Comparison of ENCODE assay signal across 8 mouse cellular contexts in genomic region chr2:52424248-52424728, GRCm38 (mm10). TPM values are rescaled to one million over a fixed set of nuclear protein-coding genes. Genes with fewer than 3 reads are reported as not detected.
DNase-seq lines count a peak whose midpoint lies in the region; ATAC-seq lines count a peak whose summit lies in the region.

No protein-coding gene starts in this region.

- peaks cover 40% of the 10 kb centered on the region for H3K4me1 ChIP-seq in heart, embryonic 16.5 days (ENCODE audit: control insufficient read depth, insufficient read depth, low read length)
- H3K4me1 ChIP-seq in limb, embryonic 13.5 days: peaks cover 35% of the 10 kb centered on the region
- peaks cover 23% of the 10 kb centered on the region for H3K4me1 ChIP-seq in midbrain, embryonic 12.5 days
- H3K4me1 ChIP-seq in stomach, embryonic 16.5 days (ENCODE audit: control insufficient read depth, insufficient read depth, low read length): peaks cover 12% of the 10 kb centered on the region

- no peaks in the 10 kb centered on the region for H3K27me3 ChIP-seq in heart, embryonic 16.5 days (ENCODE audit: control insufficient read depth, insufficient read depth, low read length)
- no peaks in the 10 kb centered on the region for H3K27me3 ChIP-seq in limb, embryonic 13.5 days
- H3K27me3 ChIP-seq in midbrain, embryonic 12.5 days: no peaks in the 10 kb centered on the region
- no peaks in the 10 kb centered on the region for H3K27me3 ChIP-seq in stomach, embryonic 16.5 days (ENCODE audit: control insufficient read depth, insufficient read depth, low read length)

- no peaks in the 10 kb centered on the region for H3K9me3 ChIP-seq in heart, embryonic 16.5 days (replicated peaks; ENCODE audit: control insufficient read depth, low read length)
- H3K9me3 ChIP-seq in limb, embryonic 13.5 days: no peaks in the 10 kb centered on the region
- no peaks in the 10 kb centered on the region for H3K9me3 ChIP-seq in midbrain, embryonic 12.5 days
- no peaks in the 10 kb centered on the region for H3K9me3 ChIP-seq in stomach, embryonic 16.5 days (replicated peaks; ENCODE audit: control insufficient read depth, low read length)

- peak; percentile 77 for ATAC-seq in cerebellum, adult (ENCODE audit: insufficient number of reproducible peaks, low FRiP score, low TSS enrichment)
- ATAC-seq in heart, embryonic 16.5 days (replicated peaks; ENCODE audit: extremely low read depth, insufficient read depth, low FRiP score): peak; percentile 61
- peak; percentile 45 for ATAC-seq in limb, embryonic 13.5 days (ENCODE audit: low FRiP score, low read depth)
- ATAC-seq in midbrain, embryonic 12.5 days (ENCODE audit: low FRiP score, low read depth): peak; percentile 92
- peak; percentile 74 for ATAC-seq in stomach, embryonic 16.5 days (ENCODE audit: insufficient read depth, low FRiP score)

- H3K27ac ChIP-seq in heart, embryonic 16.5 days (ENCODE audit: low read length): peak overlapping the region; percentile 92
- peak overlapping the region; percentile 88 for H3K27ac ChIP-seq in limb, embryonic 13.5 days
- peak overlapping the region; percentile 88 for H3K27ac ChIP-seq in midbrain, embryonic 12.5 days (replicated peaks)
- peak overlapping the region; percentile 85 for H3K27ac ChIP-seq in stomach, embryonic 16.5 days (ENCODE audit: low read length)

- H3K36me3 ChIP-seq in heart, embryonic 16.5 days (ENCODE audit: control insufficient read depth, insufficient read depth): no peaks in the 10 kb centered on the region
- H3K36me3 ChIP-seq in limb, embryonic 13.5 days: no peaks in the 10 kb centered on the region
- H3K36me3 ChIP-seq in midbrain, embryonic 12.5 days: no peaks in the 10 kb centered on the region
- H3K36me3 ChIP-seq in stomach, embryonic 16.5 days (ENCODE audit: control insufficient read depth, insufficient read depth, low read length): no peaks in the 10 kb centered on the region

- no peak for DNase-seq in cerebellum, adult 11-12 months
- peak; percentile 64 for DNase-seq in CD4-positive helper T cell, adult 2 months (ENCODE audit: low read depth, low spot score)
- peak; percentile 60 for DNase-seq in embryo, embryonic 10.5 days (ENCODE audit: low spot score)

- H3K4me2 ChIP-seq in heart, embryonic 16.5 days (ENCODE audit: low read depth, low read length): peak overlapping the region; percentile 74
- peak overlapping the region; percentile 68 for H3K4me2 ChIP-seq in limb, embryonic 13.5 days (replicated peaks)
- H3K4me2 ChIP-seq in midbrain, embryonic 12.5 days (replicated peaks): peak overlapping the region; percentile 69
- H3K4me2 ChIP-seq in stomach, embryonic 16.5 days (ENCODE audit: low read depth, low read length): peak overlapping the region; percentile 57

- peak overlapping the region; percentile 100 for H3K4me3 ChIP-seq in heart, embryonic 16.5 days (ENCODE audit: low read length)
- H3K4me3 ChIP-seq in limb, embryonic 13.5 days: peak overlapping the region; percentile 95
- H3K4me3 ChIP-seq in midbrain, embryonic 12.5 days: peak overlapping the region; percentile 95
- peak overlapping the region; percentile 94 for H3K4me3 ChIP-seq in stomach, embryonic 16.5 days (replicated peaks; ENCODE audit: low read length)

- H3K9ac ChIP-seq in heart, embryonic 16.5 days (ENCODE audit: low read length): peak overlapping the region; percentile 99
- peak overlapping the region; percentile 93 for H3K9ac ChIP-seq in limb, embryonic 13.5 days
- peak overlapping the region; percentile 91 for H3K9ac ChIP-seq in midbrain, embryonic 12.5 days (replicated peaks)
- H3K9ac ChIP-seq in stomach, embryonic 16.5 days (ENCODE audit: low read length): peak overlapping the region; percentile 97

- under 1% methylated on average over 42 of the region's 42 CpGs for WGBS in heart, embryonic 16.5 days
- under 1% methylated on average over 37 of the region's 42 CpGs for WGBS in limb, embryonic 13.5 days
- 0% methylated on average over 36 of the region's 42 CpGs for WGBS in midbrain, embryonic 12.5 days
- WGBS in stomach, embryonic 16.5 days: under 1% methylated on average over 42 of the region's 42 CpGs

RNA-seq across cellular contexts. Expression of gene Arl5a, which starts 0.4 kb away (rescaled TPM):
- polyA plus RNA-seq in heart, embryonic 16.5 days (2015; fragmentation: Nextera tagmentation; extraction: Ambion mirVana): 43.2 and 45.7 TPM in 2 replicates
- polyA plus RNA-seq in limb, embryonic 13.5 days (2015; fragmentation: Nextera tagmentation; extraction: Ambion mirVana): 43.8 and 49.0 TPM in 2 replicates
- polyA plus RNA-seq in midbrain, embryonic 12.5 days (2016; fragmentation: Nextera tagmentation; extraction: Ambion mirVana): 59.6 and 66.5 TPM in 2 replicates
- 20.8 and 25.1 TPM in 2 replicates for polyA plus RNA-seq in stomach, embryonic 16.5 days (2015; fragmentation: Nextera tagmentation; extraction: Ambion mirVana)

RNA-seq across cellular contexts. Expression of gene Neb, which starts 46.0 kb away (rescaled TPM):
- polyA plus RNA-seq in heart, embryonic 16.5 days (2015; fragmentation: Nextera tagmentation; extraction: Ambion mirVana): 3.5 and 7.8 TPM in 2 replicates
- 101 and 102 TPM in 2 replicates for polyA plus RNA-seq in limb, embryonic 13.5 days (2015; fragmentation: Nextera tagmentation; extraction: Ambion mirVana)
- polyA plus RNA-seq in midbrain, embryonic 12.5 days (2016; fragmentation: Nextera tagmentation; extraction: Ambion mirVana): 0.59 and 0.64 TPM in 2 replicates
- 1.9 and 58.5 TPM in 2 replicates for polyA plus RNA-seq in stomach, embryonic 16.5 days (2015; fragmentation: Nextera tagmentation; extraction: Ambion mirVana)
